ENCODE assay signal across 9 mouse cellular contexts in genomic region chr1:186609793-186610233, GRCm38 (mm10).
DNase-seq lines count a peak whose midpoint lies in the region; ATAC-seq lines count a peak whose summit lies in the region.
"Had no signal": no experiment of that assay in that cellular context is flagged by ENCODE, and none has a peak within 500 bp of the region (broad histone marks: within the 10 kb centered on the region; RNA-seq: fewer than 3 reads in every experiment).

No protein-coding gene starts in this region.

- DNase-seq in right cerebral cortex, adult 18-20 months, result peak; percentile 15
- DNase-seq in right cerebral cortex, postnatal 14 days, result no peak
- peak; percentile 57 to 67 for DNase-seq in heart, adult 9 months (ENCODE audit: low spot score in 2 of 2)
- DNase-seq in midbrain, embryonic 14.5 days, result peak; percentile 60
- no peak for DNase-seq in thymus, postnatal 0 days (ENCODE audit: low spot score)
- DNase-seq in spleen, postnatal 36 days (ENCODE audit: low spot score in 2 of 2), result no peak

- H3K36me3 ChIP-seq in embryonic facial prominence, embryonic 12.5 days, result no peaks in the 10 kb centered on the region
- H3K36me3 ChIP-seq in kidney, embryonic 15.5 days, result no peaks in the 10 kb centered on the region
- no peaks in the 10 kb centered on the region for H3K36me3 ChIP-seq in midbrain, embryonic 14.5 days (ENCODE audit: control insufficient read depth, insufficient read depth, low read length)

- H3K4me3 ChIP-seq in embryonic facial prominence, embryonic 12.5 days, result no peak overlapping the region
- H3K4me3 ChIP-seq in kidney, embryonic 15.5 days (replicated peaks), result no peak overlapping the region
- no peak overlapping the region for H3K4me3 ChIP-seq in midbrain, embryonic 14.5 days (replicated peaks; ENCODE audit: low read depth, low read length)

- no peaks in the 10 kb centered on the region for H3K27me3 ChIP-seq in embryonic facial prominence, embryonic 12.5 days
- H3K27me3 ChIP-seq in kidney, embryonic 15.5 days, result no peaks in the 10 kb centered on the region
- H3K27me3 ChIP-seq in midbrain, embryonic 14.5 days (ENCODE audit: control insufficient read depth, insufficient read depth, low read length), result no peaks in the 10 kb centered on the region

- peak overlapping the region; percentile 27 for H3K4me2 ChIP-seq in embryonic facial prominence, embryonic 12.5 days (replicated peaks)
- peak overlapping the region; percentile 45 for H3K4me2 ChIP-seq in kidney, embryonic 15.5 days
- peak overlapping the region; percentile 39 for H3K4me2 ChIP-seq in midbrain, embryonic 14.5 days (ENCODE audit: low read length)

- WGBS in embryonic facial prominence, embryonic 12.5 days, result 15% methylated on average over 9 of the region's 10 CpGs
- WGBS in kidney, embryonic 15.5 days, result 9% methylated on average over 9 of the region's 10 CpGs
- 4% methylated on average over 10 of the region's 10 CpGs for WGBS in midbrain, embryonic 14.5 days

- peaks cover 18% of the 10 kb centered on the region for H3K4me1 ChIP-seq in embryonic facial prominence, embryonic 12.5 days
- peaks cover 13% of the 10 kb centered on the region for H3K4me1 ChIP-seq in kidney, embryonic 15.5 days
- 0 out of 2 replicates have a peak, but pooled peaks cover 8% of the 10 kb centered on the region for H3K4me1 ChIP-seq in midbrain, embryonic 14.5 days (ENCODE audit: control insufficient read depth, insufficient read depth, low read length)

- no peaks in the 10 kb centered on the region for H3K9me3 ChIP-seq in embryonic facial prominence, embryonic 12.5 days
- H3K9me3 ChIP-seq in kidney, embryonic 15.5 days (replicated peaks), result no peaks in the 10 kb centered on the region
- H3K9me3 ChIP-seq in midbrain, embryonic 14.5 days (ENCODE audit: control insufficient read depth, low read length), result no peaks in the 10 kb centered on the region

- no peak overlapping the region for H3K9ac ChIP-seq in embryonic facial prominence, embryonic 12.5 days
- no peak overlapping the region for H3K9ac ChIP-seq in kidney, embryonic 15.5 days
- no peak overlapping the region for H3K9ac ChIP-seq in midbrain, embryonic 14.5 days (replicated peaks; ENCODE audit: low read length)
- H3K9ac ChIP-seq: liver, embryonic 14.5 days had no signal

- no peak overlapping the region; the same call in 1 of the 2 replicates for H3K27ac ChIP-seq in embryonic facial prominence, embryonic 12.5 days
- no peak overlapping the region for H3K27ac ChIP-seq in kidney, embryonic 15.5 days
- no peak overlapping the region for H3K27ac ChIP-seq in midbrain, embryonic 14.5 days (replicated peaks; ENCODE audit: low read depth, low read length)
- H3K27ac ChIP-seq: liver, embryonic 14.5 days had no signal

- ATAC-seq in embryonic facial prominence, embryonic 12.5 days (ENCODE audit: insufficient number of reproducible peaks, insufficient read depth, low FRiP score, low TSS enrichment), result 0 out of 2 replicates have a peak, but pooled peaks have one; percentile 35
- ATAC-seq in kidney, embryonic 15.5 days (replicated peaks; ENCODE audit: low FRiP score), result peak; percentile 93
- ATAC-seq in midbrain, embryonic 14.5 days (ENCODE audit: low FRiP score, low TSS enrichment), result peak; percentile 76

Comparison
In these comparisons a context has a peak if more than half of its experiments do, and no peak if none do; other contexts are left out.
1. DNase-seq: peak in right cerebral cortex, adult 18-20 months (single experiment), heart, adult 9 months (2 of 2) and midbrain, embryonic 14.5 days (single experiment); none in right cerebral cortex, postnatal 14 days (single experiment), thymus, postnatal 0 days (single experiment) and spleen, postnatal 36 days (0 of 2).
2. ATAC-seq: peak in every context shown above with its lines; median percentile 93 in kidney, embryonic 15.5 days; 76 in midbrain, embryonic 14.5 days; 35 in embryonic facial prominence, embryonic 12.5 days.
3. Peak in every context shown above with its lines, with median percentiles within 50 percentile points of each other: H3K4me2 ChIP-seq.